Mouse (Mus musculus) megakaryocyte, embryonic 14.5 days (primary cell): ENCODE data around the gene Kcnj9. TPM values are rescaled to one million over a fixed set of nuclear protein-coding genes. Genes with fewer than 3 reads are reported as not detected.

ENCODE experiments used
- H3K27me3 ChIP-seq: replicated peaks from 2 replicates; pipeline ENCODE3; 2012; ENCODE audit warnings: inconsistent platforms
- H3K36me3 ChIP-seq: replicated peaks from 2 replicates; pipeline ENCODE3; 2012; ENCODE audit warnings: low read length, inconsistent platforms, mixed read lengths
- H3K4me1 ChIP-seq: 2 replicates; pipeline ENCODE4 v1.6.1; 2012; ENCODE audit warnings: inconsistent platforms
- H3K4me3 ChIP-seq: replicated peaks from 2 replicates; pipeline ENCODE3; 2012; ENCODE audit warnings: moderate library complexity, mild to moderate bottlenecking, inconsistent platforms
- H3K9me3 ChIP-seq: 2 replicates; pipeline ENCODE4 v1.6.1; 2012; ENCODE audit warnings: inconsistent platforms
- FLI1 ChIP-seq: IDR thresholded peaks from 2 replicates; pipeline ENCODE4 v1.6.1; 2012; ENCODE audit warnings: low read length, inconsistent platforms, mixed read lengths
- GATA1 ChIP-seq: IDR thresholded peaks from 3 replicates; pipeline ENCODE4 v1.6.1; 2012; ENCODE audit warnings: mixed read lengths, low read length, inconsistent platforms, borderline replicate concordance
- polyA plus RNA-seq: library from polyadenylated mRNA; stranded (reverse); fragments of >175 nt; gene quantifications from 2 replicates; pipeline ENCODE4 v1.2.3, GENCODE M21; 2012; ENCODE audit warnings: low replicate concordance; ENCODE audit not compliant: insufficient read depth

The Kcnj9 gene
- polyA plus RNA-seq, 1 experiment = 0.13 TPM

DNA sequence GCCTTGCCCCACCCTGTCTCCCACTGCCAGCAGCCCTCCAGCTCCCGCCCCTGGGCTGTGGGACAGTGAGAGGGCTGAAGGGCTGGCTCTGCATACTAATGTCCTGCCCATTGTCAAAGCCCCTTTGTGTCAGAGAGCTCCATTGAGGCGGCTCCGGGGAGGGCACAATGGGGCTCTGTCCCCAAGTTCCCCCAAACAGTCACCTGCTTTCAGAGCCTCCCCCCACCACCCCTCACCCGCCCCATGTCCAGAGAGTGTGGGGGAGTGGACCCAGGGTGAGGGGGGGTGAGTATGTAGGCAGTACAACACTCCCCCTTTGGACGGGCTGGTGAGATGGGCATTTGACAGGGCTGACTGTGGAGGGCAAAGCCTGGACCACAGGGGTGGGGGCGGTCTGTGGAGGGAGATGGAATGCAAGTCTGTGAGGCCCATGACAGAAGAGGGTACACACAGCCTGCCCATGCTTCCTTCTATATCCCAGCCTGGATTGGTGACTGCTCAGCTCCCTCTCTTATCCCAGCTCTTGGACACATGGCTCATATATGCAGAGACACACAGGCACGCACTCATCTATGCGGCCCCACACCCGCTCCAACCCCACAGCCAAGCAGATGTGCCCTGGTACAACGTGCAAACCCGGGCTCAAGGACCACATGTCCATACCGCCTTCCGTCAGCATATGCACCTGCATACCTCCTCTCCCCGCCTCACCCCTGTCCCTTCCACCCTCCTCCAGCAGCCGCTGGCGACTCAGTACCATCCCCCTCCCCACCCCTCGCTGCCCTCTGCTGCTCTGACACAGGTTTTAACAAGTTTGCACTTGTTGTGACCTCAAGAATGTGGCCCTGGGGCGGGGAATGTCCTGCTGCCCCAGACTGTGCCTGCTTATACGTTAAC lies 21.0 kb upstream of the Kcnj9 start:
- Histone ChIP-seq H3K27me3 (peaks cover 87% of the 10 kb centered on the region), H3K36me3 (no peaks in the 10 kb centered on the region), H3K4me3 (peak overlapping the region; percentile 25), H3K9me3 (no peaks in the 10 kb centered on the region), H3K4me1 (peaks cover 30% of the 10 kb centered on the region)
- no peak for TF ChIP-seq GATA1
- no peak for TF ChIP-seq FLI1

DNA sequence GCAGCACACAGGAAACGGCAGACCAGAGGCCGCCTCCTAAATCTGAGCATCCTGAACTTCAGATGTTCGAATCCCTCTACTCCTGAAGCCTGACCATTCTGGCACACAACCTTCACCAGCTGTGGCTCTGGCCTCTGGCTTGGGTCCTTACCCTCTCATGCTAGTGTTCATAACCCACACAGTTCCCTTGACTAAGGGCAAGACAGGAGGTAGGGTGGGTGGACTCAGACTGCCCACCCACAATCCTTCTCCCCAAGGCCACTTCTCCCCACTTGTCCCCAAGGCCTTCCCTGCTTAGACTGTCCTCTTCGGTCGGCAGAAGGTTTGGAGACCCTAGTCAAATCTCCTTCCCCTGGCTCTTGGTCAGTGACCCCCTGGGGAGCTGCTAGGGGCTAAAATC lies 20.4 kb upstream of the Kcnj9 start:
- Histone ChIP-seq H3K9me3 (no peaks in the 10 kb centered on the region), H3K27me3 (peaks cover 87% of the 10 kb centered on the region), H3K36me3 (no peaks in the 10 kb centered on the region), H3K4me1 (peaks cover 30% of the 10 kb centered on the region), H3K4me3 (no peak overlapping the region)
- TF ChIP-seq FLI1 (no peak), GATA1 (no peak)

- Histone ChIP-seq H3K4me1 (peaks cover 21% of the 10 kb centered on the region), H3K9me3 (no peaks in the 10 kb centered on the region), H3K27me3 (peaks cover 88% of the 10 kb centered on the region), H3K4me3 (no peak overlapping the region), H3K36me3 (no peaks in the 10 kb centered on the region)
- TF ChIP-seq FLI1 (no peak), GATA1 (no peak)
Observed at GRCm38 (mm10) chr1:172347382-172347781, 18.3 kb upstream of the Kcnj9 start.

GRCm38 (mm10) chr1:172346707-172347106 lies 17.6 kb upstream of the Kcnj9 start:
- Histone ChIP-seq H3K4me3 (no peak overlapping the region), H3K27me3 (peaks cover 90% of the 10 kb centered on the region), H3K9me3 (no peaks in the 10 kb centered on the region), H3K36me3 (no peaks in the 10 kb centered on the region), H3K4me1 (peaks cover 16% of the 10 kb centered on the region)
- no peak for TF ChIP-seq FLI1
- TF ChIP-seq GATA1 = no peak

- no peak overlapping the region for H3K4me3 ChIP-seq
- peaks cover 88% of the 10 kb centered on the region for H3K27me3 ChIP-seq
- no peaks in the 10 kb centered on the region for H3K36me3 ChIP-seq
- peaks cover 22% of the 10 kb centered on the region for H3K4me1 ChIP-seq
- H3K9me3 ChIP-seq = no peaks in the 10 kb centered on the region
- no peak for TF ChIP-seq GATA1
- no peak for TF ChIP-seq FLI1
Observed at GRCm38 (mm10) chr1:172344820-172345219, 15.7 kb upstream of the Kcnj9 start.

DNA sequence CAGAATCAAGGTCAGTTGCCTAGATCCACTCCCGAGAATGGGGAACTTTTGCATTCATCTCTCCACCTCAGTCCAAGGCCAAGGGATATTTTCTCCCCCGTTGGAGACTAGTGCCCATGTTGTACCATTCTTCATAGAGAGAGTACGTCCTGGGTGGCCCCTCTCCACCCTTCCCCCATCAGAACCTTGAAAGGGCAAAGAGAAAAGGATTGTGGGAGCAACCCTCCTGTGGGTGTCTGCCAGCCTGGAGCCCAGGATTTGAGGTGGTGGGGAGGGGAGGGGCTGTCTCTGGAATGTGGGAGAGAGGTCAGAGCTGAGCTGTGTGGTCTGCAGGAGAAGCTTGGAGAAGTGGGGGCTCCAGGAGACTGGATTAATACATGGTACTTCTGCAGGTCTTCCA lies 14.8 kb upstream of the Kcnj9 start:
- H3K4me1 ChIP-seq = peaks cover 22% of the 10 kb centered on the region
- TF ChIP-seq FLI1 (no peak), GATA1 (no peak)
- peaks cover 4% of the 10 kb centered on the region; the same call in 1 of the 2 replicates for H3K9me3 ChIP-seq
- peaks cover 87% of the 10 kb centered on the region for H3K27me3 ChIP-seq
- no peaks in the 10 kb centered on the region for H3K36me3 ChIP-seq
- no peak overlapping the region for H3K4me3 ChIP-seq

DNA sequence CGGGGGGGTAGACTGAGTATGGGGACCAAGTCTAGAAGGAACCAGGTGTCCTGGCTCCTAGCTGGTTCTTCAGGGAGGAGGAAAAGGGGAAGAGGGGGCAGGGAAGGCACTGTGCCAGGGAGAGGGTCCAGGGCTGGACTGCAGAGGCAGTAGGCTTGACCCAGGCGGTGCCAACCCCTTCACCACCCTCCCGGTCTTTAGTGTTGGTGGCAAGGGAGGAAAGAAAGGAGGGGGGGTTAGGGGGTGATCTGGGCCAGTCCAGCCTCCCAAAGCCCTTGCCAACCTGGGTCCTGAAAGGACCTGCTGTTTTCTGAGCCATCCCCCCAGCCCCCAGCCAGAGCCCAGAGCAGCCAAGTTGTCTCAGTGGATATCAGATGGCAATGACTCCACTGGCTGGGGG lies 13.6 kb upstream of the Kcnj9 start:
- H3K4me3 ChIP-seq = no peak overlapping the region
- H3K9me3 ChIP-seq = peaks cover 4% of the 10 kb centered on the region; the same call in 1 of the 2 replicates
- peaks cover 88% of the 10 kb centered on the region for H3K27me3 ChIP-seq
- H3K36me3 ChIP-seq = no peaks in the 10 kb centered on the region
- peaks cover 22% of the 10 kb centered on the region for H3K4me1 ChIP-seq
- TF ChIP-seq FLI1 (no peak), GATA1 (no peak)

DNA sequence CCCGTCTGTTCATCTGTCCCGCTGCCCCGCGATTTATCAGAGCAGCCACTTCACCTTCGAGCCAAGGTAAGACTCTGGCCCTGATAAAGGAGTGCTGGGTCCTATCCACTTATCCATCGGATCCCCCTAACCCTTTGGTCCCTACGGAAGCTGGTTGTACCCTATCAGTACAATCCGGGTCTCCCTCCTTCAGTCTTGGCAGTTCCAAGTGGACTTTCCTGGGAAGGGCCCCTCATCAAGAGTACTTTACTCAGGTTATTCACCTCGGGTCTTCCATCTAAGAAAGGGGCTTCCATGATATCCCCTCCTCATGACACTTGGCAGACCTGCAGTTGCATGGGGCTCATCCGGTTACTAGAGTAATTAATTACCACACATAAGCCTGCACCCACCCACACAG lies 12.3 kb upstream of the Kcnj9 start:
- Histone ChIP-seq H3K4me1 (peaks cover 22% of the 10 kb centered on the region), H3K36me3 (no peaks in the 10 kb centered on the region), H3K9me3 (peaks cover 4% of the 10 kb centered on the region; the same call in 1 of the 2 replicates), H3K27me3 (peaks cover 85% of the 10 kb centered on the region), H3K4me3 (peak overlapping the region; percentile 87)
- TF ChIP-seq GATA1 = no peak
- TF ChIP-seq FLI1 = no peak

GRCm38 (mm10) chr1:172340729-172341321 lies 11.7 kb upstream of the Kcnj9 start, which contains the start of gene Kcnj10:
Kcnj10 (plus strand) TSS chr1:172341210.
- H3K27me3 ChIP-seq = peaks cover 84% of the 10 kb centered on the region
- H3K4me3 ChIP-seq = peak within 1 kb of the TSS; percentile 87
- TF ChIP-seq FLI1 (no peak), GATA1 (no peak)

More at GRCm38 (mm10) chr1:172340729-172341321, 11.7 kb upstream of the Kcnj9 start, which contains the start of gene Kcnj10:
- H3K9me3 ChIP-seq = peaks cover 4% of the 10 kb centered on the region; the same call in 1 of the 2 replicates
- peaks cover 18% of the 10 kb centered on the region for H3K4me1 ChIP-seq
- no peaks in the 10 kb centered on the region for H3K36me3 ChIP-seq
